Mouse (Mus musculus) cerebellum, adult 9-11 months (tissue): ENCODE results near the gene Capn2.

Experiments used
- DNase-seq: peaks from one replicate; pipeline ENCODE4 v3.0.0; 2022

Gene Capn2

GRCm38 (mm10) chr1:182459436-182459835 lies 58.0 kb downstream of the Capn2 start:
- no peak for DNase-seq

GRCm38 (mm10) chr1:182458556-182458955 lies 58.9 kb downstream of the Capn2 start:
- no peak for DNase-seq

- DNase-seq = no peak
These were observed 62.3 kb downstream of the Capn2 start for GRCm38 (mm10) chr1:182455080-182455479.

- no peak for DNase-seq
These were observed 64.9 kb downstream of the Capn2 start for GRCm38 (mm10) chr1:182452473-182452872.

GRCm38 (mm10) chr1:182448276-182449035 lies 69.0 kb downstream of the Capn2 start:
- no peak for DNase-seq

- no peak for DNase-seq
These were observed 73.3 kb downstream of the Capn2 start for GRCm38 (mm10) chr1:182444116-182444515.

GRCm38 (mm10) chr1:182441791-182442473 lies 75.5 kb downstream of the Capn2 start:
- no peak for DNase-seq

- DNase-seq = no peak
These were observed 77.7 kb downstream of the Capn2 start for GRCm38 (mm10) chr1:182439546-182440222.

GRCm38 (mm10) chr1:182436746-182437145 lies 80.7 kb downstream of the Capn2 start:
- DNase-seq = no peak

- DNase-seq = no peak
These were observed 85.3 kb downstream of the Capn2 start for GRCm38 (mm10) chr1:182432059-182432458.

GRCm38 (mm10) chr1:182430676-182431075 lies 86.7 kb downstream of the Capn2 start:
- DNase-seq = no peak

- DNase-seq = no peak
These were observed 87.6 kb downstream of the Capn2 start for GRCm38 (mm10) chr1:182429826-182430225.

- DNase-seq = no peak
These were observed 90.0 kb downstream of the Capn2 start for GRCm38 (mm10) chr1:182427426-182427825.

GRCm38 (mm10) chr1:182426444-182426843 lies 91.0 kb downstream of the Capn2 start:
- DNase-seq = no peak

- peak; percentile 47 for DNase-seq
These were observed 92.2 kb downstream of the Capn2 start for GRCm38 (mm10) chr1:182425176-182425575.

GRCm38 (mm10) chr1:182424274-182424673 lies 93.1 kb downstream of the Capn2 start:
- DNase-seq = no peak

- DNase-seq = no peak
These were observed 97.9 kb downstream of the Capn2 start for GRCm38 (mm10) chr1:182419481-182419880.
